Mouse (Mus musculus) CH12.LX (cell line): ENCODE measurements around the gene Gm14085. TPM values are rescaled to one million over a fixed set of nuclear protein-coding genes. Genes with fewer than 3 reads are reported as not detected.
A peak's percentile ranks its signal among the peaks of the same experiment; 100 is the strongest.

Source experiments
- DNase-seq: peaks from one replicate; pipeline ENCODE4 v3.0.0-alpha.2; 2013; ENCODE audit errors: extremely low read depth
- H3K27ac ChIP-seq: 2 replicates; pipeline ENCODE4 v1.5.1; 2012; ENCODE audit warnings: low read depth, mild to moderate bottlenecking, control low read depth, moderate library complexity; ENCODE audit not compliant: insufficient read depth
- H3K27me3 ChIP-seq: replicated peaks from 2 replicates; pipeline ENCODE3; 2012; ENCODE audit warnings: inconsistent platforms
- H3K36me3 ChIP-seq, 2 experiments: replicated peaks in 1 of 2; 2 replicates each; pipeline versions ENCODE3 to v1.6.1; 2012; ENCODE audit warnings: inconsistent platforms in 1 of 2, low read length in 1 of 2, mild to moderate bottlenecking in 1 of 2, mixed read lengths in 1 of 2, moderate library complexity in 1 of 2; ENCODE audit not compliant: control insufficient read depth in 1 of 2, insufficient read depth in 1 of 2
- H3K4me1 ChIP-seq, 2 experiments: 2 replicates each; pipeline ENCODE4 v1.6.1; 2012; ENCODE audit warnings: inconsistent platforms in 1 of 2, moderate library complexity in 1 of 2; ENCODE audit not compliant: insufficient read depth in 2 of 2, control insufficient read depth in 1 of 2
- H3K4me2 ChIP-seq: 2 replicates; pipeline ENCODE4 v1.6.1; 2012; ENCODE audit warnings: low read depth, mild to moderate bottlenecking, control low read depth; ENCODE audit not compliant: poor library complexity, insufficient read depth, severe bottlenecking
- H3K4me3 ChIP-seq, 3 experiments: fragments of 150-350 bp in 1 of 3; sonication (generic) in 1 of 3; replicated peaks in 1 of 3; 2 replicates each; pipeline versions ENCODE3 to v1.5.1; 2011 to 2012; ENCODE audit warnings: low read depth in 2 of 3, low read length in 2 of 3, mild to moderate bottlenecking in 2 of 3, moderate library complexity in 2 of 3, control low read depth in 1 of 3, improper control_type of control experiment in 1 of 3, inconsistent platforms in 1 of 3, mixed read lengths in 1 of 3; ENCODE audit not compliant: poor library complexity in 1 of 3
- H3K79me2 ChIP-seq: replicated peaks from 2 replicates; pipeline ENCODE4 v1.6.1; 2012; ENCODE audit warnings: mild to moderate bottlenecking, moderate library complexity; ENCODE audit not compliant: control insufficient read depth, poor library complexity, insufficient read depth, severe bottlenecking; ENCODE audit errors: extremely low read depth
- H3K9ac ChIP-seq: 2 replicates; pipeline ENCODE4 v1.6.1; 2012; ENCODE audit warnings: low read depth, mild to moderate bottlenecking, control low read depth, moderate library complexity; ENCODE audit not compliant: insufficient read depth
- H3K9me3 ChIP-seq: replicated peaks from 2 replicates; pipeline ENCODE3; 2012; ENCODE audit warnings: low read length, inconsistent platforms, mixed read lengths
- CHD1 ChIP-seq: IDR thresholded peaks from 2 replicates; pipeline ENCODE4 v1.6.1; 2012; ENCODE audit warnings: low read depth, low read length, improper control_type of control experiment, inconsistent platforms
- CHD2 ChIP-seq: IDR thresholded peaks from 2 replicates; pipeline ENCODE4 v1.6.1; 2011; ENCODE audit warnings: low read length, improper control_type of control experiment
- CTCF ChIP-seq, 2 experiments: IDR thresholded peaks in 1 of 2; conservative IDR thresholded peaks in 1 of 2; 2 replicates each; pipeline ENCODE4 v1.5.1; 2011 to 2012; ENCODE audit warnings: low read depth in 2 of 2, low read length in 2 of 2, improper control_type of control experiment in 1 of 2, inconsistent platforms in 1 of 2, mild to moderate bottlenecking in 1 of 2, moderate library complexity in 1 of 2
- E2F4 ChIP-seq: IDR thresholded peaks from 2 replicates; pipeline ENCODE4 v1.6.1; 2011; ENCODE audit warnings: low read depth, low read length, improper control_type of control experiment; ENCODE audit not compliant: insufficient replicate concordance
- EP300 ChIP-seq: IDR thresholded peaks from 2 replicates; pipeline ENCODE4 v1.6.1; 2011; ENCODE audit warnings: low read length, improper control_type of control experiment
- ETS1 ChIP-seq: conservative IDR thresholded peaks from 2 replicates; pipeline ENCODE4 v1.6.1; 2012; ENCODE audit warnings: low read depth, mild to moderate bottlenecking, inconsistent platforms, low read length, improper control_type of control experiment, moderate library complexity
- GABPA ChIP-seq: IDR thresholded peaks from 2 replicates; pipeline ENCODE4 v1.6.1; 2012; ENCODE audit warnings: low read depth, low read length, improper control_type of control experiment, inconsistent platforms; ENCODE audit not compliant: insufficient replicate concordance
- JUN ChIP-seq: IDR thresholded peaks from 2 replicates; pipeline ENCODE4 v1.6.1; 2011; ENCODE audit warnings: low read depth, mild to moderate bottlenecking, low read length, improper control_type of control experiment, moderate library complexity; ENCODE audit not compliant: insufficient read depth
- KAT2A ChIP-seq: IDR thresholded peaks from 2 replicates; pipeline ENCODE4 v1.6.1; 2012; ENCODE audit warnings: low read length, improper control_type of control experiment, inconsistent platforms; ENCODE audit not compliant: insufficient replicate concordance
- MAFK ChIP-seq: IDR thresholded peaks from 2 replicates; pipeline ENCODE4 v1.6.1; 2011; ENCODE audit warnings: low read length, improper control_type of control experiment; ENCODE audit not compliant: insufficient replicate concordance
- MAZ ChIP-seq: IDR thresholded peaks from 2 replicates; pipeline ENCODE4 v1.6.1; 2012; ENCODE audit warnings: low read depth, mild to moderate bottlenecking, inconsistent platforms, low read length, improper control_type of control experiment, moderate library complexity
- MEF2A ChIP-seq: IDR thresholded peaks from 2 replicates; pipeline ENCODE4 v1.6.1; 2014; ENCODE audit warnings: low read depth, mild to moderate bottlenecking, inconsistent platforms, low read length, improper control_type of control experiment, borderline replicate concordance
- MYC ChIP-seq: IDR thresholded peaks from 2 replicates; pipeline ENCODE4 v1.6.1; 2011; ENCODE audit warnings: low read depth, mild to moderate bottlenecking, improper control_type of control experiment, low read length
- NELFE ChIP-seq: IDR thresholded peaks from 2 replicates; pipeline ENCODE4 v1.6.1; 2011; ENCODE audit warnings: low read depth, low read length, improper control_type of control experiment
- NRF1 ChIP-seq: IDR thresholded peaks from 2 replicates; pipeline ENCODE4 v1.6.1; 2014; ENCODE audit warnings: low read depth, mild to moderate bottlenecking, inconsistent platforms, low read length, improper control_type of control experiment, moderate library complexity
- POLR2A ChIP-seq: IDR thresholded peaks from 2 replicates; pipeline ENCODE4 v1.6.1; 2011; ENCODE audit warnings: low read depth, mild to moderate bottlenecking, improper control_type of control experiment, low read length
- POLR2AphosphoS2 ChIP-seq: IDR thresholded peaks from 2 replicates; pipeline ENCODE4 v1.6.1; 2011; ENCODE audit warnings: low read depth, low read length, improper control_type of control experiment
- RAD21 ChIP-seq: IDR thresholded peaks from 2 replicates; pipeline ENCODE4 v1.6.1; 2011; ENCODE audit warnings: low read depth, mild to moderate bottlenecking, low read length, improper control_type of control experiment, moderate library complexity
- RCOR1 ChIP-seq: conservative IDR thresholded peaks from 2 replicates; pipeline ENCODE4 v1.6.1; 2012; ENCODE audit warnings: low read depth, mild to moderate bottlenecking, inconsistent platforms, low read length, improper control_type of control experiment
- SMC3 ChIP-seq: IDR thresholded peaks from 2 replicates; pipeline ENCODE4 v1.6.1; 2011; ENCODE audit warnings: low read depth, low read length, improper control_type of control experiment
- TBP ChIP-seq: conservative IDR thresholded peaks from 2 replicates; pipeline ENCODE4 v1.6.1; 2011; ENCODE audit warnings: low read depth, low read length, improper control_type of control experiment
- USF2 ChIP-seq: conservative IDR thresholded peaks from 2 replicates; pipeline ENCODE4 v1.6.1; 2011; ENCODE audit warnings: low read depth, low read length, improper control_type of control experiment
- ZC3H11A ChIP-seq: IDR thresholded peaks from 2 replicates; pipeline ENCODE4 v1.6.1; 2012; ENCODE audit warnings: low read depth, mild to moderate bottlenecking, inconsistent platforms, low read length, improper control_type of control experiment
- ZKSCAN1 ChIP-seq: IDR thresholded peaks from 2 replicates; pipeline ENCODE4 v1.6.1; 2012; ENCODE audit warnings: low read depth, inconsistent platforms, low read length, improper control_type of control experiment, borderline replicate concordance
- ZMIZ1 ChIP-seq: IDR thresholded peaks from 2 replicates; pipeline ENCODE4 v1.6.1; 2012; ENCODE audit warnings: low read depth, mild to moderate bottlenecking, inconsistent platforms, low read length, improper control_type of control experiment
- dilution Hi-C: fragments of 300-500 bp; cut with MboI; formaldehyde crosslinking; loops from 2 replicates; pipeline ENCODE4 v1.14.3; 2020; ENCODE audit warnings: low sequenced_read_pairs; ENCODE audit not compliant: extremely low pct_unique_long_range_greater_than_20kb, extremely low pct_ligation_motif_present
- in situ Hi-C: fragments of 300-500 bp; cut with MboI; formaldehyde crosslinking; loops from 3 replicates; pipeline ENCODE4 v1.14.3; 2019; ENCODE audit warnings: low sequenced_read_pairs, low pct_ligation_motif_present, low pct_unique_long_range_greater_than_20kb, mixed read lengths
- polyA plus RNA-seq: library from polyadenylated mRNA; unstranded; fragments of >175 nt; gene quantifications from 2 replicates; pipeline ENCODE4 v1.2.1, GENCODE M21; 2012; ENCODE audit warnings: low read depth; ENCODE audit not compliant: insufficient read length
- total RNA-seq, 2 experiments: library from RNA; depleted of rRNA; stranded (reverse); fragments of 300-350 nt in 1 of 2; fragments of >200 nt in 1 of 2; gene quantifications; 2 replicates each; pipeline ENCODE4 v1.2.3; 2012 to 2014

Gm14085 gene
- total and polyA plus RNA-seq, 3 experiments, result 0.24 TPM; not detected in 2

- H3K27me3 ChIP-seq, result no peaks in the 10 kb centered on the region
- peaks cover 0 to 9% of the 10 kb centered on the region in 2 experiments for H3K36me3 ChIP-seq
- TF ChIP-seq ZKSCAN1 (no peak), MYC (no peak), RCOR1 (no peak), E2F4 (no peak), JUN (no peak), MAZ (no peak), GABPA (no peak), KAT2A (no peak), ZC3H11A (no peak), USF2 (no peak), EP300 (no peak), POLR2AphosphoS2 (no peak), CHD2 (no peak)
- peak overlapping the region; percentile 56 for H3K4me2 ChIP-seq
- H3K9me3 ChIP-seq, result no peaks in the 10 kb centered on the region
- no peaks in the 10 kb centered on the region for H3K79me2 ChIP-seq
- peak overlapping the region; percentile 24 to 29 (median 28) for H3K4me3 ChIP-seq
- in situ Hi-C loops (no loop called here), dilution Hi-C loops (no loop called here)
- H3K27ac ChIP-seq, result no peak overlapping the region
- peaks cover 0 to 6% of the 10 kb centered on the region in 2 experiments; a peak in 2 of 4 replicates for H3K4me1 ChIP-seq
- peak overlapping the region; percentile 33; the same call in 1 of the 2 replicates for H3K9ac ChIP-seq
- DNase-seq, result no peak
These were observed 43.5 kb upstream of the Gm14085 start for GRCm38 (mm10) chr2:122441000-122441933.

GRCm38 (mm10) chr2:122450351-122450750, 34.4 kb upstream of the Gm14085 start:
- DNase-seq, result no peak
- Histone ChIP-seq H3K9ac (no peak overlapping the region), H3K79me2 (no peaks in the 10 kb centered on the region), H3K27me3 (no peaks in the 10 kb centered on the region), H3K9me3 (no peaks in the 10 kb centered on the region), H3K4me2 (no peak overlapping the region), H3K27ac (no peak overlapping the region), H3K4me3 (no peak overlapping the region), H3K36me3 (peaks cover 49 to 76% of the 10 kb centered on the region in 2 experiments), H3K4me1 (no peaks in the 10 kb centered on the region)
- TF ChIP-seq KAT2A (no peak), ZC3H11A (no peak), ZKSCAN1 (no peak), RAD21 (no peak), POLR2A (no peak), ZMIZ1 (no peak), POLR2AphosphoS2 (no peak), NELFE (no peak), CHD1 (no peak), MAFK (no peak), NRF1 (no peak), SMC3 (no peak), RCOR1 (no peak), ETS1 (no peak), JUN (no peak), TBP (no peak), MEF2A (no peak), CHD2 (no peak), GABPA (no peak), CTCF (conservative IDR thresholded peaks at IDR 0.05 in 1 of 2, IDR thresholded peaks at IDR 0.05 in 1 of 2; ENCODE audit: low read depth in 2 of 2, low read length in 2 of 2) (no peak)
- dilution Hi-C loops (no loop called here), in situ Hi-C loops (no loop called here)
